Mouse (Mus musculus) hindbrain, postnatal 0 days (tissue): Measurements from ENCODE around the gene Pgm2. TPM values are rescaled to one million over a fixed set of nuclear protein-coding genes. Genes with fewer than 3 reads are reported as not detected.

Source experiments
- ATAC-seq: fragments of 200-750 bp; cut with Nextera tagmentation; 2 replicates; pipeline ENCODE4 v1.8.0; 2017; ENCODE audit warnings: mild to moderate bottlenecking, moderate TSS enrichment, moderate library complexity
- DNase-seq: peaks from one replicate; pipeline ENCODE4 v3.0.0-alpha.2; 2015; ENCODE audit warnings: low spot score
- H3K27ac ChIP-seq: fragments of 300-500 bp; sonication (generic); 2 replicates; pipeline ENCODE4 v1.5.1; 2014; ENCODE audit warnings: mild to moderate bottlenecking
- H3K27me3 ChIP-seq: fragments of 300-500 bp; sonication (generic); 2 replicates; pipeline ENCODE4 v1.6.1; 2014; ENCODE audit warnings: low read length, mixed read lengths; ENCODE audit not compliant: insufficient read depth
- H3K36me3 ChIP-seq: fragments of 300-500 bp; sonication (generic); 2 replicates; pipeline ENCODE4 v1.6.1; 2014; ENCODE audit warnings: low read length, mixed read lengths; ENCODE audit not compliant: insufficient read depth
- H3K4me1 ChIP-seq: fragments of 300-500 bp; sonication (generic); 2 replicates; pipeline ENCODE4 v1.6.1; 2014; ENCODE audit warnings: antibody characterized with exemption, low read length, mixed read lengths; ENCODE audit not compliant: insufficient read depth
- H3K4me2 ChIP-seq: fragments of 300-500 bp; sonication (generic); 2 replicates; pipeline ENCODE4 v1.6.1; 2014; ENCODE audit warnings: low read depth, mild to moderate bottlenecking, low read length, moderate library complexity, mixed read lengths
- H3K4me3 ChIP-seq: fragments of 300-500 bp; sonication (generic); 2 replicates; pipeline ENCODE4 v1.5.1; 2014; ENCODE audit warnings: low read length
- H3K9ac ChIP-seq: fragments of 300-500 bp; sonication (generic); replicated peaks from 2 replicates; pipeline ENCODE4 v1.6.1; 2014; ENCODE audit warnings: mild to moderate bottlenecking, low read length, moderate library complexity, mixed read lengths
- H3K9me3 ChIP-seq: fragments of 300-500 bp; sonication (generic); 2 replicates; pipeline ENCODE4 v1.6.1; 2016; ENCODE audit warnings: low read length, mixed read lengths
- CTCF ChIP-seq: IDR thresholded peaks from 2 replicates; pipeline ENCODE4 v1.5.1; 2016; ENCODE audit warnings: antibody characterized with exemption, control low read depth, low read depth
- WGBS: fragments of 180-500 bp; shearing (Covaris S2); extraction: QIAGEN DNeasy Blood & Tissue Kit; methylation state at CpG from one replicate; pipeline ENCODE4 v1.1.7; 2014; 5-methylcytosine and 5-hydroxymethylcytosine counted together
- polyA plus RNA-seq: library from polyadenylated mRNA; unstranded; fragments of >200 nt; fragmentation: Nextera tagmentation; extraction: Ambion mirVana; gene quantifications from 2 replicates; pipeline ENCODE4 v1.2.1, GENCODE M21; 2015
- total RNA-seq: library from RNA; depleted of rRNA; stranded (reverse); fragments of >200 nt; gene quantifications from 2 replicates; pipeline ENCODE4 v1.2.3, GENCODE M21; 2014

The Pgm2 gene
- total and polyA plus RNA-seq, 2 experiments from 2014 or later = 11.4 to 14.8 TPM

DNA sequence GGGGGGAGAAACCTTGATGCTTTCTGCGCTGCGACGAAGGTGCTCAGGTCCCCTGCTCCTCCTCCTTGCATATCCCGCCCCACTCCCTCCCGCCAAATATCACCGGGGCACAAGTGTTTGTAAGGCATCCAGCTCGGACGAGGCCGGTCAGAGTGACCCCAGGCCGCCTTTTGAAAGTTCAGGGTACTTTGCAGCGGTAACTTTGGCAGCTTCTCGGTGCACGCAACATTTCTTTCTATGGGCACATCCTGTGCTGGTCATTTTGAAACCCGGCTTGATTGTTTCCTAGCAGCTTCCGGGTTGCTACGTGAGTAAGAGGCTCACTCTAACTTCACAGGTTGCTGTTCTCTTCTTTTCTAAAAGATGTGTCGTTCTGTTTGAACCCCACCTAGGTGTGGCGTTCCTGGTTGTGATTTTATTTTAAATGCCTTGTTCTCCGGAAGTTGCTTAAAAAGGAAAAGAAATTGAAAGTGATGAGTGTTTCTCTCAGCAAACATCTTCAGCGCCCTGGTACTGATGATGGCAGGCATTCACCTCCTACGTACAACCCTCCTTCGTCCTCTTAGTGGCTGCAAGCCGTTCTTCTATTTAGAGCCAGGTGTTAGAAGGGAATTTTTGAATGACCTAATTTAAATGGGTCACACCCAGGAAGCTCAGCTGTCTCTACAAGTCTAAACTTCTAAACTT lies 68.1 kb downstream of the Pgm2 start:
- ATAC-seq (no peak), DNase-seq (peak; percentile 30)
- peak overlapping the region; percentile 76 for H3K4me3 ChIP-seq
- peak overlapping the region; percentile 65 for H3K9ac ChIP-seq
- H3K27ac ChIP-seq = no peak overlapping the region
- TF ChIP-seq CTCF = no peak
- peak overlapping the region; percentile 100 for H3K4me2 ChIP-seq
- no peaks in the 10 kb centered on the region for H3K9me3 ChIP-seq
- H3K27me3 ChIP-seq = no peaks in the 10 kb centered on the region
- H3K36me3 ChIP-seq = no peaks in the 10 kb centered on the region
- no peaks in the 10 kb centered on the region for H3K4me1 ChIP-seq
- 3% methylated on average over 23 of the region's 23 CpGs for WGBS

DNA sequence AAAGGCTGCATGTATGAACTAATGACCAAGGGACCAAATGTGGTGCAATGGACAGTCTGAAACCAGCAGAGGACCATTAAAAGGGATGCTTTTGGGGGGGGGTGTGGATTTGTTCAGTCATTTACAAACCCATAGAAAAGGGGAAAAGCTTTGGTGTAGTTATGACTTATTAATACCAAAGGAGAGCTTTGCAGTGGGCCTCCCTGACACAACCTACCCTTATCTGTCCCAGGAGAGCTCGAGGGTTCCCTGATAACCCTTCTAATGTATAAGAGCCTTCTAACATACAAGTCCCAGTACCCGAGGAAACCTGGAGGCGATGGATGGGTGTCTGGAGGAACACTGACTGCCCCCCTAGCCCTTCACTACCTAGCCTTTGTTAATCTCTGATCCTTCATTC lies 69.2 kb downstream of the Pgm2 start:
- Histone ChIP-seq H3K27me3 (no peaks in the 10 kb centered on the region), H3K27ac (no peak overlapping the region), H3K9me3 (no peaks in the 10 kb centered on the region), H3K9ac (no peak overlapping the region), H3K4me2 (peak overlapping the region; percentile 100; the same call in 1 of the 2 replicates), H3K4me3 (no peak overlapping the region), H3K36me3 (no peaks in the 10 kb centered on the region), H3K4me1 (no peaks in the 10 kb centered on the region)
- WGBS = 96% methylated on average over 3 of the region's 3 CpGs
- TF ChIP-seq CTCF = no peak
- DNase-seq (no peak), ATAC-seq (no peak)

GRCm38 (mm10) chr5:64162582-64162981 lies 69.8 kb downstream of the Pgm2 start:
- Histone ChIP-seq H3K4me1 (no peaks in the 10 kb centered on the region), H3K9ac (no peak overlapping the region), H3K27ac (no peak overlapping the region), H3K4me3 (no peak overlapping the region), H3K27me3 (no peaks in the 10 kb centered on the region), H3K4me2 (no peak overlapping the region), H3K9me3 (no peaks in the 10 kb centered on the region), H3K36me3 (no peaks in the 10 kb centered on the region)
- TF ChIP-seq CTCF = no peak
- 86% methylated on average over 5 of the region's 5 CpGs for WGBS
- no peak for ATAC-seq
- DNase-seq = no peak

GRCm38 (mm10) chr5:64164414-64164813 lies 71.7 kb downstream of the Pgm2 start:
- H3K4me2 ChIP-seq = no peak overlapping the region
- no peak overlapping the region for H3K27ac ChIP-seq
- H3K9ac ChIP-seq = no peak overlapping the region
- no peaks in the 10 kb centered on the region for H3K9me3 ChIP-seq
- ATAC-seq (no peak), DNase-seq (no peak)
- WGBS = 91% methylated on average over 3 of the region's 3 CpGs
- H3K4me3 ChIP-seq = no peak overlapping the region
- no peaks in the 10 kb centered on the region for H3K27me3 ChIP-seq
- no peak for TF ChIP-seq CTCF
- H3K4me1 ChIP-seq = no peaks in the 10 kb centered on the region
- no peaks in the 10 kb centered on the region for H3K36me3 ChIP-seq

DNA sequence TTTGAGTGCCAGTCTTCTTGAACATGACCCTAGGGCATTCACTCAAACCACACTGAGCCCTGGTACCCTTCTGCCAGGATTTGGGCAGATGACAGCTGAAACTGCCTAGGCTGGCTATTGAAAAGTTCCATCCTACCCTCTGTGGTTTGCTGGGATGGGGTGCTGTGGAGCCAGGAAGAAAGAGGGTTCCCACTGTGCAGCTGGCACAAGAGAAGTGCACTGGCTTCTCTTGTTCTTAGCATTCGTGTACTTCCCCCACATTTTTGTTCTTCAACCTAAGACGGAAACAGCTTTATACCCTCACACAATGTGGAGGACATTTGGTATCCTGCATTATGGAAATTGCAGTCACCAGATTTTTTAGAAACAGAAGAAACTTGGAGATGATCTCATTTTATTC lies 73.1 kb downstream of the Pgm2 start:
- Histone ChIP-seq H3K9me3 (no peaks in the 10 kb centered on the region), H3K27ac (no peak overlapping the region), H3K36me3 (no peaks in the 10 kb centered on the region), H3K27me3 (no peaks in the 10 kb centered on the region), H3K9ac (no peak overlapping the region), H3K4me2 (no peak overlapping the region), H3K4me1 (no peaks in the 10 kb centered on the region), H3K4me3 (no peak overlapping the region)
- 38% methylated on average over 2 of the region's 2 CpGs for WGBS
- DNase-seq = no peak
- TF ChIP-seq CTCF = no peak
- no peak for ATAC-seq

- Histone ChIP-seq H3K4me1 (no peaks in the 10 kb centered on the region), H3K27ac (no peak overlapping the region), H3K27me3 (no peaks in the 10 kb centered on the region), H3K9me3 (no peaks in the 10 kb centered on the region), H3K9ac (no peak overlapping the region), H3K4me2 (no peak overlapping the region), H3K36me3 (no peaks in the 10 kb centered on the region), H3K4me3 (no peak overlapping the region)
- TF ChIP-seq CTCF = no peak
- no peak for DNase-seq
- no peak for ATAC-seq
- whole genome bisulfite sequencing = 95% methylated on average over 10 of the region's 10 CpGs
Measured at GRCm38 (mm10) chr5:64168990-64169540, 76.3 kb downstream of the Pgm2 start.

DNA sequence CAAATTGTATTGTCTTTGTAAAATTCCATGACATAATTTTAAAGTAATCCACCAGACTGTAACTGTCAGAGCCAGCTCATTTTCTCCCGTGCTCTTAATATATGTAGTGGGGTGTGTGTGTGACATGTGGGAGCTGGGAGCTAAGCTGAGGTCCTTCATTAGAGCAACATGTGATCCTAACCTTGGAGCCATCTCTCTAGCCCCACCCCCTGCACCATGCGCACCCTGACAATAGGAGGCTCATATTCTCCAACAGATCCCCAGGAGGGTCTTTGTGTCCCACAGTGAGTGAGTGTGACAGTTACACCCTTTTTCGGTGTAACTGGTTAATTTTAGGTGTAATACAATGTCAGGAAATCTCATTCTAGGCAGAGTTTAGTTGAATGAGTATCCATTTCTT lies 80.1 kb downstream of the Pgm2 start:
- no peak for TF ChIP-seq CTCF
- ATAC-seq (0 out of 2 replicates have a peak, but pooled peaks have one; percentile 53), DNase-seq (no peak)
- H3K4me3 ChIP-seq = no peak overlapping the region
- 74% methylated on average over 3 of the region's 3 CpGs for WGBS
- H3K27me3 ChIP-seq = no peaks in the 10 kb centered on the region
- H3K4me2 ChIP-seq = no peak overlapping the region
- H3K27ac ChIP-seq = no peak overlapping the region
- H3K4me1 ChIP-seq = no peaks in the 10 kb centered on the region
- H3K36me3 ChIP-seq = no peaks in the 10 kb centered on the region
- no peaks in the 10 kb centered on the region for H3K9me3 ChIP-seq
- no peak overlapping the region for H3K9ac ChIP-seq
